Mouse (Mus musculus): ENCODE measurements around the gene Rere.

DNA sequence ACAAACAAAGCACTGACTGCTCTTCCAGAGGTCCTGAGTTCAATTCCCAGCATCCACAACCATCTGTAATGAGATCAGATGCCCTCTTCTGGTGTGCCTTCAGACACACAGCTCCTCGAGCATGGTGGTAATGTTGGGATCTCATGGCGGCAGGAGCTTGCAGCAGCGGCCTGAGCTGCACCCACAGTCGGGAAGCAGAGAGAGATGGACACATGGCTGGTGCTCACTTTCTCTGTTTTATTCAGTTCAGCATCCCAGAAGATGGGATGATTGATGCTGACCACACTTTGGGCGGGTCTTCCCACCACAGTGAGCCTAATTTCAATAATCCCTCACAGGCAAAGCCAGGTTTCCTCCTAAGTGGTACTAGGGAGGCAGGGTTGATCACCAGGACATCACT, 5.9 kb upstream of the Rere start:
- TF ChIP-seq CTCF (IDR thresholded peaks at IDR 0.05; ENCODE audit: low read depth) = no peak
- no peak for TF ChIP-seq EP300 (IDR thresholded peaks at IDR 0.05; ENCODE audit: low read depth)

Measured in liver, embryonic 14.5 days (tissue).